Mouse (Mus musculus) kidney, postnatal 0 days (tissue): ENCODE measurements at regions not wholly inside any gene's neighbourhood (a gene's known extent, or its start where the extent isn't known, plus 50 kb on each side); places are given as distances from the start of the nearest gene placed in this dataset.

Experiments
- ATAC-seq: fragments of 200-750 bp; cut with Nextera tagmentation; replicated peaks from 2 replicates; pipeline ENCODE4 v1.8.0; 2017; ENCODE audit warnings: low read depth, moderate number of reproducible peaks, moderate TSS enrichment, moderate library complexity; ENCODE audit not compliant: low FRiP score
- DNase-seq: peaks from one replicate; pipeline ENCODE4 v3.0.0-alpha.2; 2016; ENCODE audit warnings: low spot score
- H3K27ac ChIP-seq: fragments of 300-500 bp; sonication (generic); 2 replicates; pipeline ENCODE4 v1.5.1; 2014; ENCODE audit warnings: mild to moderate bottlenecking
- H3K27me3 ChIP-seq: fragments of 300-500 bp; sonication (generic); 2 replicates; pipeline ENCODE4 v1.6.1; 2014; ENCODE audit warnings: low read length, mixed read lengths; ENCODE audit not compliant: insufficient read depth
- H3K36me3 ChIP-seq: fragments of 300-500 bp; sonication (generic); 2 replicates; pipeline ENCODE4 v1.6.1; 2014; ENCODE audit warnings: low read length, mixed read lengths; ENCODE audit not compliant: insufficient read depth
- H3K4me1 ChIP-seq: fragments of 300-500 bp; sonication (generic); replicated peaks from 2 replicates; pipeline ENCODE4 v1.6.1; 2014; ENCODE audit warnings: antibody characterized with exemption, low read length, mixed read lengths; ENCODE audit not compliant: insufficient read depth
- H3K4me2 ChIP-seq: fragments of 300-500 bp; sonication (generic); 2 replicates; pipeline ENCODE4 v1.6.1; 2014; ENCODE audit warnings: mild to moderate bottlenecking, low read length, moderate library complexity, mixed read lengths
- H3K4me3 ChIP-seq: fragments of 300-500 bp; sonication (generic); replicated peaks from 2 replicates; pipeline ENCODE4 v1.5.1; 2014; ENCODE audit warnings: low read depth, low read length
- H3K9ac ChIP-seq: fragments of 300-500 bp; sonication (generic); 2 replicates; pipeline ENCODE4 v1.6.1; 2014; ENCODE audit warnings: low read depth, low read length
- H3K9me3 ChIP-seq: fragments of 300-500 bp; sonication (generic); replicated peaks from 2 replicates; pipeline ENCODE4 v1.6.1; 2016; ENCODE audit warnings: low read length, inconsistent platforms, mixed read lengths
- CTCF ChIP-seq: IDR thresholded peaks from 2 replicates; pipeline ENCODE4 v1.5.1; 2016; ENCODE audit warnings: antibody characterized with exemption, low read depth, mild to moderate bottlenecking, moderate library complexity
- WGBS: fragments of 180-500 bp; shearing (Covaris S2); extraction: QIAGEN DNeasy Blood & Tissue Kit; methylation state at CpG from one replicate; pipeline ENCODE4 v1.1.7; 2014; 5-methylcytosine and 5-hydroxymethylcytosine counted together

DNA sequence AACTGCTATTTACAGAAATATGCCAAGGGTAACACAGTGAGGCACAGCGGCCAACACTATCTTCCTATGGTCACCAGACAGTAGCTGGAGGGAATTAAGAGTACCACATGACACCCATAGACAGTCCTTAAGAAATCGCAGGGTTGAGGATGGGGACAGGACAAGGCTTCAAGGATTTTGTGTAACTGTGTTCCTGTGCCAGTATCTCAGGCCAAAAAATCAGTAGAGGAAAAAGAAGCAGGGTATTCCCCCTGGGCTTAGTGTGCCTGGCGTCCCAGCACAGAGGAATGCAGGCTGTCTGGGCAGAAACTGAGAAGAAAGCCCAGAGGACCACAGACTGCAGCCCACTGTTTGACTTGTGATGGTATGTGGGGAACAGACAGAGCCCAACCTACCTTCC is 147.3 kb downstream of the Ptger3 start:
- Histone ChIP-seq H3K27ac (no peak overlapping the region), H3K4me3 (no peak overlapping the region), H3K9ac (no peak overlapping the region), H3K4me1 (no peaks in the 10 kb centered on the region), H3K4me2 (no peak overlapping the region), H3K27me3 (no peaks in the 10 kb centered on the region), H3K36me3 (no peaks in the 10 kb centered on the region), H3K9me3 (no peaks in the 10 kb centered on the region)
- ATAC-seq (no peak), DNase-seq (no peak)
- WGBS: 74% methylated on average over 3 of the region's 3 CpGs
- no peak for TF ChIP-seq CTCF

DNA sequence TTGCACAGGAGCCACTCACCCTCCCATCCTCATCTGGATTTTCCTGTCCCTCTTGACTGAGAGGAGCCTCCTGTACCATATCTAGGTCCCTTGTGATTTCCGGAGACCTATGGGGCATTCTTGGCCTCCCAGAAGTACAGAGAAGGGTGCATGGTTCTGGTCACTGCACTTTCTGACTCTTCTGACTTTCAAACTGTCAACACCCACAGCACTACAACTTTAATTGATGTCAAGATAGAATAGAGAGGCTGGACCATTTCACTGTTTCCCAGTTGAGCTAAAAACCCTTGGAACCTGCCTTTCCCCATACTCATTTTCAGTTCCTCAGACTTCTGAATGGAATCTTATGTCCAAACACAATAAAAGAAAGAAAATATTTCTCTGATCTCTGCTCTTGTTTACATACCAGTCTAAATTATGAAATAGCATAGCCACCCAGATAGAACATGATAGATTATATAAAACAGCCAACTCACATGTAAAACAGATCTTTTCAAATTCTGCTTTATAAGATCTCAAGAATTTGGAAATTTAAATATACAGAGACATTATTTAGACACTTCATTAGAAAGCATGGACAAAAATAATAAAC is 144.2 kb downstream of the Ptger3 start:
- Histone ChIP-seq H3K4me1 (no peaks in the 10 kb centered on the region), H3K9me3 (no peaks in the 10 kb centered on the region), H3K27me3 (no peaks in the 10 kb centered on the region), H3K36me3 (no peaks in the 10 kb centered on the region), H3K4me3 (no peak overlapping the region), H3K4me2 (no peak overlapping the region), H3K9ac (no peak overlapping the region), H3K27ac (no peak overlapping the region)
- ATAC-seq: no peak
- TF ChIP-seq CTCF: no peak
- DNase-seq: no peak
- 77% methylated on average over 1 of the region's 1 CpGs for WGBS

DNA sequence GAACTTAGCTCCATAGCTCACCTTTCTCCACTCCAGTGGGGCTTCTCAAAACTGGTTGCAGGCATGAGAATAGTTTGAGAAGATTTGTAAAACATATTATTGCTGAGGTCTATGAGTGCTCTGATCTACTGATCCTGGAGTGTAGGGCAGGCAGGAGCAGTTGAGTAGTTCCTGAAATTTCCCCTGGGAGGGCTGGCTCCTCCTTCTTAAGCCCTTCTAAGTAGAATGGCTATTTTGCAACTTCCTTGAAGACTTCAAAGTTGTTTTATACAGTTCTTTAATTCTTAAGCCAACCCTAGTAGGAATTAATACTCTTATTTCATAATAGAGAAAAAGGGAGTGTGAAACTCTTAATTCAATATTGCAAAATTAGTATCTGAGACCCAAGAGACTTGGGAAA is 133.3 kb downstream of the Ptger3 start:
- Histone ChIP-seq H3K27me3 (no peaks in the 10 kb centered on the region), H3K9me3 (no peaks in the 10 kb centered on the region), H3K27ac (no peak overlapping the region), H3K4me3 (no peak overlapping the region), H3K4me1 (no peaks in the 10 kb centered on the region), H3K9ac (no peak overlapping the region), H3K4me2 (no peak overlapping the region), H3K36me3 (no peaks in the 10 kb centered on the region)
- ATAC-seq (no peak), DNase-seq (no peak)
- no peak for TF ChIP-seq CTCF

DNA sequence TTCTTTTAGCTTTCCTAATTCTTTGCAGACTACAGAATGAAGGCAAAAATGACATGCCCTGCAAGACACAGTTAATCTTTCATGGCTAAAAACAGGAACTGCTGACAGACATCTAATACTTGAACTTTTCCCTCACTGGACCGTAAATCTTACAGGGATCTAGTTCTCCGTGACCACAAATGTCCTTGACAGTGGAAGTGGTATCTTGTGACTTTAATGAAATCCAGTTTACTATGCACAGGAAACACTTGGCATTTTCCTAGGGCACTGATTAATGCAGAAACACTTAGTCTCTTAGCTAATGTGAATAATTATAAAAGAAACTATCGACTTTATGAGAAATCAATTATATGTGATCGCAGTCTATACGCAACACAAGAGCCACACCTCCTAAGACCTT is 131.8 kb downstream of the Ptger3 start:
- Histone ChIP-seq H3K4me3 (no peak overlapping the region), H3K9ac (no peak overlapping the region), H3K36me3 (no peaks in the 10 kb centered on the region), H3K27me3 (no peaks in the 10 kb centered on the region), H3K27ac (no peak overlapping the region), H3K9me3 (no peaks in the 10 kb centered on the region), H3K4me2 (no peak overlapping the region), H3K4me1 (no peaks in the 10 kb centered on the region)
- peak; percentile 40 for DNase-seq
- TF ChIP-seq CTCF: no peak
- ATAC-seq: peak; percentile 52; the same call in 1 of the 2 replicates
- WGBS: 58% methylated on average over 5 of the region's 5 CpGs

DNA sequence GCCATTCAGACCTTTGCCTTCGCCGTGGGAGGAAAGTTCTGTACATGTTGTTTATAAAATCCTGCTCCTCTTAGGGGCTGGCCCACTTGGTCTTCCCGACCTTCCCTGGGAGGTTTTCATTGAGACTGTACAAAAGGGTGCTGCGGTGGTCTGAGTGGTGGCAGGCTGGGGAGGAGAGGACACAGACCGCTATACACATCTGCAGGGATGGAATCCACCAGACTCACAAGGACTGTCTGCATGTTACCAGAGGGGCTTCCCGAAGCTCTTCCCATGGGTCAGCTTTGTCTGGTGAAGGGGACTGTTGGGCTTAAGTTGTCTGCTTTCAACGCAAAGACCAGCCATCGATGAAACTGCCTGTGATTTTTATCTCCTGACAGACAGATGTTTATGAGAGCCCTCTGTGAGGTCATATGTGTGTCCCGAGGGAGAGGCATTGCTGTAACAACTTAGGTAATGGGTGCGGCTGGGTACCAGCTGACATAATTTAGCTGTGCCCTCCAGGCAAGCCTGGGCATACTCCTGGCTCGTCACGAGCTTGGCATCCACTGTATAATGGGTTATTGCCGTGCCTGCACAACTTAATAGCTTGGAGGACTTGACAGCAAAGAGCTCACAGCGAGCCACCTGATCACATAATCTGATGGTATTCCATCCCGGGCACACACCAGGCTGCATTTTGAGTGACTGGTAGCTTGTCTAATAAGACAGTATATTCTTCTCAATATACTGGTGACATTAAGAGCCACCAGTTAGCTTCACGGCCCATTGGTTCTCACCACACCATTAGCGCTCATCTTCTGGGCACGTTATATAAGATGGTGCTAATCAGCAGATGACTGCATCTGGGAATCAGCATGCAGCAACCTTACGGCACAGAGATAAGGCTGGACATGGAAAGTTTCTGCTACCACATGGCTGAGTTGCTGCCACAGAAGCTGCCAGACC is 128.7 kb downstream of the Ptger3 start:
- ATAC-seq: no peak
- WGBS: 58% methylated on average over 19 of the region's 19 CpGs
- H3K27ac ChIP-seq: no peak overlapping the region
- no peak overlapping the region for H3K4me3 ChIP-seq
- H3K4me2 ChIP-seq: no peak overlapping the region
- DNase-seq: no peak
- no peaks in the 10 kb centered on the region for H3K27me3 ChIP-seq
- no peak overlapping the region for H3K9ac ChIP-seq
- no peaks in the 10 kb centered on the region for H3K9me3 ChIP-seq
- no peak for TF ChIP-seq CTCF
- no peaks in the 10 kb centered on the region for H3K36me3 ChIP-seq
- H3K4me1 ChIP-seq: no peaks in the 10 kb centered on the region
